Mouse (Mus musculus) T-helper 17 cell (primary cell): ENCODE results near the gene Samhd1.

Experiments
- in situ Hi-C, 2 experiments: fragments of 300-600 bp; cut with MboI, MseI; formaldehyde crosslinking; loops; 1 replicate in 1 of 2; 2 replicates in 1 of 2; pipeline ENCODE4 v1.15.1; 2025; ENCODE audit warnings: high pct_unique_total_duplicates in 2 of 2

Samhd1 gene

GRCm38 (mm10) chr2:157055721-157056120 is 79.3 kb downstream of the Samhd1 start:
- in situ Hi-C loops, result no loop called here

DNA sequence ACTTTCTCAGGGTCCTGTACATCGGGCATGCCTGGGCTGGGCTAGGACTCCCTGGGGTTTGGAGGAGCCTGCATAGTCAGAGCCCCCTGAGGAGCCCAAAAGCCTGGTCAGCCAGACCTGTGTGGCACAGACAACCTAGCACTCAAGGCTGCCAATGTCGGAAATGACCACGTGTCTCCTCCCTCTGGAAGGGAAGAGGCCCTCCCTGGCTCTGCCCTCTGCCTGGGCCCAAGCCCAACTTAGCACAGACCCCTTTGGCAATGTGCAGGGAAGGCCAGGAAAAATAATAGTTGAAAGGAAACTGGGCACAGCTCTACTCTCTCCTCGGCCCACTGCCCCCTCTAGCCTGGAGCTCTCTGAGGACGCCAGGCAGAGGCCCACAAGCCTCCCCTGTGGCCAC is 80.2 kb downstream of the Samhd1 start:
- in situ Hi-C loops, result no loop called here

GRCm38 (mm10) chr2:157054297-157054696 is 80.8 kb downstream of the Samhd1 start:
- in situ Hi-C loops, result no loop called here

GRCm38 (mm10) chr2:157053787-157054186 is 81.3 kb downstream of the Samhd1 start:
- in situ Hi-C loops, result no loop called here

GRCm38 (mm10) chr2:157053124-157053523 is 81.9 kb downstream of the Samhd1 start:
- in situ Hi-C loops, result no loop called here

DNA sequence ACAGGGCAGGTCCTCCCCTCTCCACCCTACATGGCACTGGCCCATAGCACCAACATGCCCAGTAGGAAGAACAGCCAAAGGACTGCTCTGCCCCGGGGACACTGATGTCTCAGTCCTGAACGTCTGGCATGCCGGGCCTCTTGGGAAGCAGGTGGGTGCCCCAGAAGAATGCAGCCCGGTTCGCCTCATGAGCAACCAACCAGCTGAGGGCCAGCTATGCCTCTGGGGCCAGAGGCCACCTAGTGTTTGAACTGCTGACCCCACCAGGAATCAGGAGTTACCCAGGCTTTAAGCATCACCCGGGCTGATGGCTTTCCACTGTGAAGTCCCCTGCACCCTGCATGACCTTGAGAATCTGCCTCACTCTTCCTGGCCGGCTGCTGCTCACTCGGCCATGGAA is 82.6 kb downstream of the Samhd1 start:
- in situ Hi-C loops, result no loop called here

- in situ Hi-C loops, result no loop called here
These were observed 85.2 kb downstream of the Samhd1 start for GRCm38 (mm10) chr2:157049831-157050243.

- in situ Hi-C loops, result no loop called here
These were observed 86.5 kb downstream of the Samhd1 start for GRCm38 (mm10) chr2:157048395-157049181.
